Mouse (Mus musculus) erythroblast, embryonic 14.5 days (primary cell): Measurements from ENCODE around the gene Dap.

ENCODE experiments used
- GATA1 ChIP-seq: IDR thresholded peaks from 2 replicates; pipeline ENCODE4 v1.6.1; 2012; ENCODE audit warnings: low read length, inconsistent platforms, mixed read lengths
- TAL1 ChIP-seq: IDR thresholded peaks from 3 replicates; pipeline ENCODE4 v1.6.1; 2012; ENCODE audit warnings: low read length, inconsistent platforms, mixed read lengths

DNA sequence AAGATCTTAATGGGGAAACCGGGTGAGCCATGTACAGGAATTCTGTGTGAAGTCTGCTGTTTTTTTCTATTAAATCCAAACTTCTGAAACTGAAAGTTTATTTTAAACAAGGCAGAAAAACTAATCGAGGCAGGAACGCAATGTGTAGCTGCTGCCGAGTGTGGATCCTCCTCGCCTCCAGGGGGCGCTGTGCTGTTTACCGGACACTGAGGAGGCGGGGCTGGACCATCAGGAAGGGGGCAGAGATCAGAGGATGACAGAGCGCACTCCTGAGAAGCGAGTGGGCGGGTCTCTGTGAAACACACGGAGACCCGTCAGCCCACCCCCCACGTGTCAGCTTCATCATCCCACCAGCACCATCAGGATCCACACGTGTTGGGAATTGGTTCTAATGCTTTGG, 85.4 kb downstream of the Dap start:
- TF ChIP-seq GATA1, result no peak
- no peak for TF ChIP-seq TAL1
